Comparison of ENCODE assay signal across 8 mouse cellular contexts in the genomic region with DNA sequence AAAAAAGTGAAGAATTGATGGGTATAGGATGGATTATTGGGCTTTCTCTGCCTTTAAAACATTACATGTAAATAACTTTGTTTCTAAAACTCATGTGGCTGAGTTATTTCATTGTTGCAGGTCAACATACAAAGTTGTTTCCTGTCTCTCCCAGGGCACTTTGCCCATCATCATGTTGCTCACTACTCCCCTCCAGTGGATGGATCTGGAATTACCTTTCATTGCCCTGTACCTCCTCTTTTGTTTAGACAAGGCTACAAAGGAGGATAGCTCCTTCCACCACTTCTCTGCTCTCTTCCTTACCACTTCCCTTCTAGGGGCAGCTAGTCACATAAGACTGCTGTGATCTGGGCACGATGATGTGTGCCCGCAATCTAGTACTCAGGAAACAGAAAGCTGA. TPM values are rescaled to one million over a fixed set of nuclear protein-coding genes. Genes with fewer than 3 reads are reported as not detected.
DNase-seq lines count a peak whose midpoint lies in the region; ATAC-seq lines count a peak whose summit lies in the region.

No protein-coding gene starts in this region.

- no peak overlapping the region for H3K4me2 ChIP-seq in liver, embryonic 11.5 days

- no peaks in the 10 kb centered on the region for H3K36me3 ChIP-seq in liver, embryonic 11.5 days (ENCODE audit: control insufficient read depth, insufficient read depth, low read length)

- no peak overlapping the region for H3K4me3 ChIP-seq in liver, embryonic 11.5 days (ENCODE audit: low read depth, low read length)

- no peaks in the 10 kb centered on the region for H3K27me3 ChIP-seq in liver, embryonic 11.5 days (replicated peaks; ENCODE audit: control insufficient read depth, insufficient read depth, low read length)

- no peaks in the 10 kb centered on the region for H3K4me1 ChIP-seq in liver, embryonic 11.5 days (replicated peaks; ENCODE audit: control insufficient read depth, insufficient read depth, low read length)

- DNase-seq in 3134 (ENCODE audit: extremely low read depth, insufficient read length, low spot score): peak; percentile 47
- DNase-seq in brain, adult 2 months (ENCODE audit: low read depth, low spot score): peak; percentile 82
- peak; percentile 93 for DNase-seq in kidney, adult 9 months
- DNase-seq in liver, embryonic 11.5 days (ENCODE audit: low spot score): peak; percentile 59
- DNase-seq in retina, postnatal 7 days (ENCODE audit: low read depth, low spot score): peak; percentile 34
- DNase-seq in urinary bladder, postnatal 25 days (ENCODE audit: low spot score): peak; percentile 80

- H3K9me3 ChIP-seq in liver, embryonic 11.5 days (ENCODE audit: control insufficient read depth, low read length): no peaks in the 10 kb centered on the region

- peak; percentile 92 for ATAC-seq in CD4-positive, CD25-positive, alpha-beta regulatory T cell, adult 4 months
- peak; percentile 71 for ATAC-seq in erythroid progenitor cell, adult 5-6 weeks (replicated peaks; ENCODE audit: low FRiP score, poor library complexity, severe bottlenecking)
- ATAC-seq in liver, embryonic 11.5 days (replicated peaks; ENCODE audit: low FRiP score): no peak

- H3K27ac ChIP-seq in liver, embryonic 11.5 days (ENCODE audit: low read depth, low read length): no peak overlapping the region

- WGBS in liver, embryonic 11.5 days: 46% methylated on average over 2 of the region's 2 CpGs

- no peak overlapping the region for H3K9ac ChIP-seq in liver, embryonic 11.5 days (ENCODE audit: low read depth, low read length)

RNA-seq across cellular contexts. Expression of gene Car12, which starts 7.7 kb away (rescaled TPM):
- 10 to 100 TPM in 1 of 2 experiments, 1 to 10 TPM in 1; 7.5 to 11.4 TPM for polyA plus RNA-seq in CD4-positive, CD25-positive, alpha-beta regulatory T cell, adult 4 months (2017; shearing (Covaris generic))
- total RNA-seq in erythroid progenitor cell, adult 5-6 weeks (2015; ENCODE audit: low replicate concordance): not detected in 2 replicates
- not detected in 2 replicates for total RNA-seq in erythroid progenitor cell, adult 5-6 weeks (2017; ENCODE audit: low replicate concordance)
- 0.21 and 0.44 TPM in 2 replicates for polyA plus RNA-seq in liver, embryonic 11.5 days (2014; fragmentation: Nextera tagmentation; extraction: Ambion mirVana)

Comparison
In these comparisons a context has a peak if more than half of its experiments do, and no peak if none do; other contexts are left out.
1. DNase-seq: peak in every context shown above with its lines; median percentile 93 in kidney, adult 9 months; 82 in brain, adult 2 months; 80 in urinary bladder, postnatal 25 days; 59 in liver, embryonic 11.5 days; 47 in 3134; 34 in retina, postnatal 7 days.